Mouse (Mus musculus) heart, embryonic 16.5 days (tissue): ENCODE data around the gene Eno3. TPM values are rescaled to one million over a fixed set of nuclear protein-coding genes. Genes with fewer than 3 reads are reported as not detected.

Source experiments
- ATAC-seq: fragments of 200-750 bp; cut with Nextera tagmentation; replicated peaks from 2 replicates; pipeline ENCODE4 v1.8.0; 2017; ENCODE audit warnings: moderate number of reproducible peaks; ENCODE audit not compliant: insufficient read depth, low FRiP score; ENCODE audit errors: extremely low read depth
- H3K27ac ChIP-seq: fragments of 300-500 bp; sonication (generic); 2 replicates; pipeline ENCODE4 v1.5.1; 2014; ENCODE audit warnings: mild to moderate bottlenecking, low read length, control low read depth, moderate library complexity
- H3K27me3 ChIP-seq: fragments of 300-500 bp; sonication (generic); 2 replicates; pipeline ENCODE4 v1.6.1; 2014; ENCODE audit warnings: low read length, mixed read lengths; ENCODE audit not compliant: control insufficient read depth, insufficient read depth
- H3K36me3 ChIP-seq: fragments of 300-500 bp; sonication (generic); 2 replicates; pipeline ENCODE4 v1.6.1; 2014; ENCODE audit not compliant: control insufficient read depth, insufficient read depth
- H3K4me1 ChIP-seq: fragments of 300-500 bp; sonication (generic); 2 replicates; pipeline ENCODE4 v1.6.1; 2014; ENCODE audit warnings: low read length, mixed read lengths; ENCODE audit not compliant: control insufficient read depth, insufficient read depth
- H3K4me2 ChIP-seq: fragments of 300-500 bp; sonication (generic); 2 replicates; pipeline ENCODE4 v1.6.1; 2014; ENCODE audit warnings: low read depth, mild to moderate bottlenecking, control low read depth, low read length
- H3K4me3 ChIP-seq: fragments of 300-500 bp; sonication (generic); 2 replicates; pipeline ENCODE4 v1.5.1; 2014; ENCODE audit warnings: mild to moderate bottlenecking, control low read depth, low read length
- H3K9ac ChIP-seq: fragments of 300-500 bp; sonication (generic); 2 replicates; pipeline ENCODE4 v1.6.1; 2014; ENCODE audit warnings: low read length, control low read depth
- H3K9me3 ChIP-seq: fragments of 300-500 bp; sonication (generic); replicated peaks from 2 replicates; pipeline ENCODE4 v1.6.1; 2016; ENCODE audit warnings: low read length; ENCODE audit not compliant: control insufficient read depth
- WGBS: fragments of 180-500 bp; shearing (Covaris S2); extraction: QIAGEN DNeasy Blood & Tissue Kit; methylation state at CpG from one replicate; pipeline ENCODE4 v1.1.7; 2014; 5-methylcytosine and 5-hydroxymethylcytosine counted together
- polyA plus RNA-seq: library from polyadenylated mRNA; unstranded; fragments of >200 nt; fragmentation: Nextera tagmentation; extraction: Ambion mirVana; gene quantifications from 2 replicates; pipeline ENCODE4 v1.2.1, GENCODE M21; 2015

Eno3 gene
- polyA plus RNA-seq, 1 experiment from 2014 or later = 578 TPM

- peaks cover 43% of the 10 kb centered on the region for H3K4me1 ChIP-seq
- WGBS = 42% methylated on average over 6 of the region's 6 CpGs
- H3K36me3 ChIP-seq = peaks cover 40% of the 10 kb centered on the region
- H3K9ac ChIP-seq = peak overlapping the region; percentile 91
- H3K4me2 ChIP-seq = peak overlapping the region; percentile 92
- H3K27ac ChIP-seq = peak overlapping the region; percentile 96
- H3K4me3 ChIP-seq = peak overlapping the region; percentile 74
- no peaks in the 10 kb centered on the region for H3K9me3 ChIP-seq
- no peak for ATAC-seq
- H3K27me3 ChIP-seq = no peaks in the 10 kb centered on the region
Measured at GRCm38 (mm10) chr11:70652884-70653344, 4.1 kb upstream of the Eno3 start.

- peak overlapping the region; percentile 91 for H3K9ac ChIP-seq
- H3K4me2 ChIP-seq = peak overlapping the region; percentile 92
- ATAC-seq = peak; percentile 19; the same call in 1 of the 2 replicates
- under 1% methylated on average over 63 of the region's 63 CpGs for WGBS
- H3K27ac ChIP-seq = peak overlapping the region; percentile 96
- no peaks in the 10 kb centered on the region for H3K27me3 ChIP-seq
- H3K4me3 ChIP-seq = peak overlapping the region; percentile 74
- H3K9me3 ChIP-seq = no peaks in the 10 kb centered on the region
- peaks cover 42% of the 10 kb centered on the region for H3K4me1 ChIP-seq
- H3K36me3 ChIP-seq = peaks cover 38% of the 10 kb centered on the region
Measured at GRCm38 (mm10) chr11:70653345-70654197, 3.4 kb upstream of the Eno3 start.

GRCm38 (mm10) chr11:70654198-70654922 is 2.6 kb upstream of the Eno3 start, which contains the start of gene Pfn1:
Pfn1 (minus strand) TSS chr11:70654644.
- Histone ChIP-seq H3K36me3 (peaks cover 32% of the 10 kb centered on the region), H3K9ac (peak within 1 kb of the TSS; percentile 91), H3K9me3 (no peaks in the 10 kb centered on the region), H3K4me2 (peak within 1 kb of the TSS; percentile 92), H3K4me3 (peak within 1 kb of the TSS; percentile 74), H3K27me3 (no peaks in the 10 kb centered on the region), H3K27ac (peak within 1 kb of the TSS; percentile 96), H3K4me1 (peaks cover 42% of the 10 kb centered on the region)
- ATAC-seq = peak; percentile 30
- 0% methylated on average over 59 of the region's 61 CpGs for WGBS

GRCm38 (mm10) chr11:70654923-70655570 is 2.0 kb upstream of the Eno3 start:
- Histone ChIP-seq H3K36me3 (peaks cover 27% of the 10 kb centered on the region), H3K27me3 (no peaks in the 10 kb centered on the region), H3K4me2 (peak overlapping the region; percentile 92), H3K9ac (peak overlapping the region; percentile 78), H3K9me3 (no peaks in the 10 kb centered on the region), H3K4me1 (peaks cover 44% of the 10 kb centered on the region), H3K4me3 (peak overlapping the region; percentile 74), H3K27ac (peak overlapping the region; percentile 96)
- peak; percentile 55 for ATAC-seq
- WGBS = under 1% methylated on average over 46 of the region's 48 CpGs

- Histone ChIP-seq H3K27ac (peak overlapping the region; percentile 96), H3K4me1 (peaks cover 40% of the 10 kb centered on the region), H3K9ac (peak overlapping the region; percentile 78), H3K4me3 (peak overlapping the region; percentile 74), H3K36me3 (peaks cover 25% of the 10 kb centered on the region), H3K4me2 (peak overlapping the region; percentile 92), H3K9me3 (no peaks in the 10 kb centered on the region), H3K27me3 (no peaks in the 10 kb centered on the region)
- under 1% methylated on average over 61 of the region's 61 CpGs for WGBS
- 0 out of 2 replicates have a peak, but pooled peaks have one; percentile 5 for ATAC-seq
Measured at GRCm38 (mm10) chr11:70655571-70656455, 1.2 kb upstream of the Eno3 start.

GRCm38 (mm10) chr11:70656456-70656927 is 510 bp upstream of the Eno3 start:
- H3K4me1 ChIP-seq = peaks cover 36% of the 10 kb centered on the region

GRCm38 (mm10) chr11:70657573-70657972 is 571 bp downstream of the Eno3 start:
- 36% methylated on average over 6 of the region's 6 CpGs for WGBS
- Histone ChIP-seq H3K36me3 (peaks cover 13% of the 10 kb centered on the region), H3K27ac (peak overlapping the region; percentile 96), H3K4me3 (peak overlapping the region; percentile 74), H3K4me2 (peak overlapping the region; percentile 92), H3K27me3 (no peaks in the 10 kb centered on the region), H3K9me3 (no peaks in the 10 kb centered on the region), H3K9ac (peak overlapping the region; percentile 78), H3K4me1 (peaks cover 25% of the 10 kb centered on the region)
- ATAC-seq = no peak

More at GRCm38 (mm10) chr11:70656456-70656927, 510 bp upstream of the Eno3 start:
- Histone ChIP-seq H3K27me3 (no peaks in the 10 kb centered on the region), H3K27ac (peak overlapping the region; percentile 96), H3K9ac (peak overlapping the region; percentile 78), H3K4me2 (peak overlapping the region; percentile 92), H3K36me3 (peaks cover 19% of the 10 kb centered on the region), H3K4me3 (peak overlapping the region; percentile 74), H3K9me3 (no peaks in the 10 kb centered on the region)
- ATAC-seq = peak; percentile 66
- 9% methylated on average over 16 of the region's 16 CpGs for WGBS

GRCm38 (mm10) chr11:70657991-70658390 is 989 bp downstream of the Eno3 start:
- Histone ChIP-seq H3K9me3 (no peaks in the 10 kb centered on the region), H3K36me3 (peaks cover 15% of the 10 kb centered on the region), H3K4me3 (peak overlapping the region; percentile 74), H3K9ac (peak overlapping the region; percentile 78), H3K27ac (peak overlapping the region; percentile 96), H3K4me1 (peaks cover 25% of the 10 kb centered on the region), H3K4me2 (peak overlapping the region; percentile 92), H3K27me3 (no peaks in the 10 kb centered on the region)
- WGBS = 52% methylated on average over 9 of the region's 9 CpGs
- ATAC-seq = no peak
